Mouse (Mus musculus): ENCODE measurements around the gene Rnf111. TPM values are rescaled to one million over a fixed set of nuclear protein-coding genes. Genes with fewer than 3 reads are reported as not detected.

Gene Rnf111
- 15.8 and 18.7 TPM in 2 replicates for polyA plus RNA-seq (2012; rRNA removed)

DNA sequence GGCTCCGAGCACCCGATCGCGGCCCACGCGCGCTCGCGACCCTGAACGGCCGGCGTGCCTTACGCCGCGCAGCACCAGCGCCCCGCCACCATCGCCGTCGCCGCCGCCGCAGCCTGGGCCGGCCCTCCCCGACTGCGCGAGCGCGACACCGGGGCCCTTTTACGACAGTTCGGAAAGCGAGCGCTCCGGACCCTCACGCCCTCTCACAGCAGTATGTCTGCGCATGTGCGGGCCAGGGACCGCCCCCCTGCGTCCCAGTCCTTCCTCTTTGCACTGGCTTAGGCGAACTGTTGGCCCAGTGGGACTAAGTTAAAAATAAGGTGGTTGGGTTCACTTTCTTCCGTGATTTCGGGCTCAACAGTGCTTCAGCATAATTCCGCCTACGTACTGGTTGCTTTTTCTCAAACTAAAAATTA lies at the start of gene Rnf111:
Rnf111 (minus strand) TSS at position 100 of the 416 bp plus-strand sequence.

DNA sequence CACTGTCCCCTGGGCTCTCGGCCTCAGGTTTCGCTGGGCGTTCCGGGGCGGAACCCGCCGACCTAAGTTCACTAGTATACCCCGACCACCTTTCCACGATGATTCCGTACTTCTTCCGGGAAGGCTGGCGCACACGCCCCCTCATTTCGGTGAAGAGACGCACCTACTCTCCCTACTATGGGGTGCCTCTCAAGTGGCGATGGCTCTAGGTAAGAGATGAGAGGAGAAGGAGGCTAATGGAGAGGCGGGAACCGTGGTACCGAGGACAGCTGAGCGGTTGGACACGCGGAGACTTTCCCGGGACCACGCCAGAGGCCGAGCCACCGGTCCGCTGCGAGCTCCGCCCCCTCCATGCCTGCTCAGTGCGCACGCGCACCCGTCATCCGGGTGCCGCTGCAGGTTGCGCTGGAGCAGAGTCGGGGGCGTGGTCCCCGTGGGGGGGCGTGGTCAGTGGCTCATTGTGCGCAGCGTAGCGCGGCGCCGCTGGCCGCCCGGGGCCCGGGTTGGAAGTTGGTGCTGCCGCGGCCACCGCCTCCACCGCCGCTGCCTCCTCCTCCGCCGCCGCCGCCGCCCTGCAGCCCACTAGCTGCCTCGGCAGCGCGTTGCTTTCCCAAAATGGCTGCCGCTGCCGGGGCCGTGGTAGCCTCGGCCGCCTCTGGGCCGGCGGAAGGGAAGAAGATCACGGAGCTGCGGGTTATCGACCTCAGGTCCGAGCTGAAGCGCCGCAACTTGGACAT lies 38.9 kb upstream of the Rnf111 start, which contains the start of gene Sltm:
Sltm (plus strand) TSS at position 450 of the 737 bp plus-strand sequence.

DNA sequence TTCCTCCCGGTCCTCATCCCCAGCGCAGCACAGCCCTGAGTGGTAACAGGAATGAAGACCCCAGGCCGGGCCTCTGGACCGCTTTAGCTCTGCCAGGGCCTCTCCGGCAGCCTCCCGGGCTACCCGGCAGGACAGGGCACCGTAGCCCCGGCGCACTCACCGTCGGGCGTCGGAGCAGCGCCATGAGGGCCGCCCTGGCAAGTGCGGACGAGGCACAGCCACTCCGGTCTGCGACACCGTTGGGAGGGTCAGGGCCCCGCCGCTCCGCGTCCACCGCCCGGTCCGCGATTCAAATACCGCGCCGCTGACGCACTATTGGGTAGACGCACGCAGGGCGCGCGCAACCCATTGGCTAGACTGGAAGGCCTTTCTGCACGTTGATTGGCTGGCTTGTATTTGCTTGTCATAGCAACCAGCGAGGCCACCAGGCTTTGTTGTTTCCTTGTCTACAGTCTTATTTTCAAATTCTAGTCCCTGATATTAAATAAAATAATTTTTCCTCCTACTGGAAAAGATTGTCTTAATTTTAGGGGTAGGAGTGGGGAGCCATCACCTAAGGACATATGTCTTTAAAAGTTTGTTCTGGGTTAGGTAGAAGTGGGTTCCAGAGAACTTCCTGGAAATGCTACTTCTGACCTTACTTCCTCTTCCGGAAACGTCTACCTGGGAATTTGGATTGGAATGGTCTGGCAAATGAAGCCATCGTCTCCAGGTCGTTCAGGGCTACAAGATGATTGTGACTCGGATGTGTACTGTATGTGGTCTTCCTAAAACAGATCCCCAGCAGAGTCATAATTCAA lies 82.1 kb downstream of the Rnf111 start, which contains the start of gene Ccnb2:
Ccnb2 (minus strand) TSS at position 291 of the 800 bp plus-strand sequence.

Other genes starting within 250 kb of the Rnf111 start
- gene Ccnb2, start 82.2 kb downstream of the Rnf111 start, polyA plus RNA-seq (2012; rRNA removed) = 3.9 and 4.7 TPM in 2 replicates
- gene Sltm, start 39.0 kb upstream of the Rnf111 start, polyA plus RNA-seq (2012; rRNA removed) = 1.5 and 3.3 TPM in 2 replicates
- 0.92 and 2.4 TPM in 2 replicates for gene Gm10642, start 152.5 kb upstream of the Rnf111 start, polyA plus RNA-seq (2012; rRNA removed)
- gene Mindy2, start 153.4 kb upstream of the Rnf111 start, polyA plus RNA-seq (2012; rRNA removed) = 3.2 and 4.2 TPM in 2 replicates
- 14.3 and 29.3 TPM in 2 replicates for gene Adam10, start 175.3 kb upstream of the Rnf111 start, polyA plus RNA-seq (2012; rRNA removed)

Measured in stomach, adult 2 months (tissue).